Mouse (Mus musculus): ENCODE measurements at regions not wholly inside any gene's neighbourhood (a gene's known extent, or its start where the extent isn't known, plus 50 kb on each side); places are given as distances from the start of the nearest gene placed in this dataset.
"Not testable (repeated sequence)": the region's sequence is repeated elsewhere in the genome, so short reads cannot be mapped to it uniquely, and the experiment has no call there.

DNA sequence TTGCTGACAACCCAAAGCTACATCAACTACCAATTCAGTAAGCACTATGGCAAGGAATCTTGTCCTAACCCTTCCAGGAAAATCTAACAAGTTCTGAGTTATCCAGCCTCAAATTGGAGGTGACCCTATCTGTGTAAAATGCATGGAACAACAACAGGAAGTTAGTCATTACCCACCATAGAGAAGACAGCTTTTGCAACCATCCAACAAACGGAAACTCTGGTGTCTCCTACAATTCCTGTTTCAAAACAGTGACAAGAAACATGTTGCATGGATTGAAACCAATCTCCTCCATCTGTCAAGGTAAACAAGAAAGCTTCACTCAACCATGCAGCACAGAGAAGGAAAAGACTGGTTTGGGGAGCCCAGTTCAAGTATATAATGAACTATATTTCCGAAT, 353.0 kb upstream of the B3galt2 start:
- Histone ChIP-seq H3K4me3 (replicated peaks; ENCODE audit: insufficient read depth, low read depth, low read length) (no peak overlapping the region), H3K27me3 (ENCODE audit: control insufficient read depth, insufficient read depth, low read length) (no peaks in the 10 kb centered on the region), H3K4me1 (ENCODE audit: control insufficient read depth, insufficient read depth, low read length) (no peaks in the 10 kb centered on the region), H3K27ac (ENCODE audit: insufficient read depth, low read length) (no peak overlapping the region)
- TF ChIP-seq CTCF (IDR thresholded peaks at IDR 0.05; ENCODE audit: borderline replicate concordance, insufficient read depth, low read depth, low read length) (no peak), POLR2A (IDR thresholded peaks at IDR 0.05; ENCODE audit: borderline replicate concordance, insufficient read depth, low read length) (no peak)
- DNase-seq = no peak
- WGBS = 73% methylated on average over 2 of the region's 2 CpGs

- 57% methylated on average over 5 of the region's 5 CpGs for WGBS
- TF ChIP-seq POLR2A (IDR thresholded peaks at IDR 0.05; ENCODE audit: borderline replicate concordance, insufficient read depth, low read length) (no peak), CTCF (IDR thresholded peaks at IDR 0.05; ENCODE audit: borderline replicate concordance, insufficient read depth, low read depth, low read length) (no peak)
- no peak for DNase-seq
Measured at GRCm38 (mm10) chr1:143296555-143296954, 343.9 kb upstream of the B3galt2 start.

DNA sequence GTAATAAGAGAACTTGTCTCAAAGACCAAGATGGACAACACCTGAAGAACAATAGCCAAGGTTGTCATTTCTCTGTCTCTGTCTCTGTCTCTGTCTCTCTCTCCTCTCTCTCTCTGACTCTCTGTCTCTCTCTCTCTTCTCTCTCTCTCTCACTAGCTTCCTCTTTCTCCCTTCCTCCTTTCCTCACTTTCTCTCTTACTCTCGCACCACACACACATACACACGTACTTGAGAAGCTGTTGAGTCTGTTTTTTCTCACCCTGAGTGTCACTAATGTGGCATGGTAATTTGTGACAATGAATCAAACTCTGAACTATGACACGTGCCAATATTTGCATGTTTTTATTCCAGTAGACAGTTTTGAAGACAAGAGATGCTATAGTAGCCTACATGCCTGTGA, 333.1 kb upstream of the B3galt2 start:
- DNase-seq = no peak
- TF ChIP-seq CTCF (IDR thresholded peaks at IDR 0.05; ENCODE audit: borderline replicate concordance, insufficient read depth, low read depth, low read length) (no peak), POLR2A (IDR thresholded peaks at IDR 0.05; ENCODE audit: borderline replicate concordance, insufficient read depth, low read length) (no peak)
- 33% methylated on average over 3 of the region's 3 CpGs for WGBS
- no peak overlapping the region for H3K27ac ChIP-seq (ENCODE audit: insufficient read depth, low read length)
- H3K4me1 ChIP-seq (ENCODE audit: control insufficient read depth, insufficient read depth, low read length) = no peaks in the 10 kb centered on the region
- H3K4me3 ChIP-seq (replicated peaks; ENCODE audit: insufficient read depth, low read depth, low read length) = no peak overlapping the region
- no peaks in the 10 kb centered on the region for H3K27me3 ChIP-seq (ENCODE audit: control insufficient read depth, insufficient read depth, low read length)

More at GRCm38 (mm10) chr1:143296555-143296954, 343.9 kb upstream of the B3galt2 start:
- no peak overlapping the region for H3K4me3 ChIP-seq (replicated peaks; ENCODE audit: insufficient read depth, low read depth, low read length)
- H3K27ac ChIP-seq (ENCODE audit: insufficient read depth, low read length) = no peak overlapping the region
- H3K27me3 ChIP-seq (ENCODE audit: control insufficient read depth, insufficient read depth, low read length) = no peaks in the 10 kb centered on the region
- H3K4me1 ChIP-seq (ENCODE audit: control insufficient read depth, insufficient read depth, low read length) = no peaks in the 10 kb centered on the region

DNA sequence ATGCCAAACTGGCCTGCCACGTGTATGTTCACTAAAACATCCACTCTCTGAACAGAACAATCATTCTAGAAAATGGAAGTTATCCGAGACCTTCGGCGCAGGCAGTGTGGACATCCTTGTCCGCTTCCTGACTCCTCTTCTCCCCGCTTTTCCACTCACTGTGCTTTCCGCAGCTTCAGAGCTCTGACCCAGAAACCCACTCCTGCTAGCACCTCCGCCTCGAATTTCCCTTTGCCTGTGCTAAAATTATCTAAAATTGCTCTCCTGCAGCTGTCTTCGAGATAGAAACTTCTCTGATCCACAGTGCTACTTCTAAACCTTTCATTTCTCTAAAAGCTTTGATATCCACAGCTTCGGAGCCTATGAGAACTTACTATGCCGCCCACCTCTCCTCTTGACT, 322.1 kb upstream of the B3galt2 start:
- Histone ChIP-seq H3K27me3 (ENCODE audit: control insufficient read depth, insufficient read depth, low read length) (no peaks in the 10 kb centered on the region), H3K4me3 (replicated peaks; ENCODE audit: insufficient read depth, low read depth, low read length) (no peak overlapping the region), H3K27ac (ENCODE audit: insufficient read depth, low read length) (no peak overlapping the region), H3K4me1 (ENCODE audit: control insufficient read depth, insufficient read depth, low read length) (no peaks in the 10 kb centered on the region)
- no peak for DNase-seq
- WGBS = 89% methylated on average over 12 of the region's 12 CpGs
- TF ChIP-seq CTCF (IDR thresholded peaks at IDR 0.05; ENCODE audit: borderline replicate concordance, insufficient read depth, low read depth, low read length) = no peak
- no peak for TF ChIP-seq POLR2A (IDR thresholded peaks at IDR 0.05; ENCODE audit: borderline replicate concordance, insufficient read depth, low read length)

DNA sequence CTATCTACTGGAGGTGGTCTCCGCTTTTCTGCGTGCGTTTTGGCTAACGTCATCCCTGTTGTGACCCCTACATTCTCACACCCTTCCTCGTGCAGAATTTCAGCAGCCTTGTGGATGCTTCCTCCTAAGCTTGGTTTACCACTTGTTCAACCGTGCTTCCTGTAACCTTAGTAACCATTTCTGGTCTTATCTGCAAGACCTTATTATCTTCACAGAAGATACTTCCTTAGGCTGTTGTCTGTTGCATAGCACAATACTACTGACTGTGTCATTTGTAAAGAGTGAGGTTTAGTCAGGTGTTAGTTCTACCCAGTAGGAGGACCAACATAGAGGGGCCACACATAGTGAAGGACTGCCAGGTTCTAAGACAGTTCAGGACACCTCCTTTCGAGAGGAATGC, 320.9 kb upstream of the B3galt2 start:
- whole genome bisulfite sequencing = 93% methylated on average over 7 of the region's 7 CpGs
- Histone ChIP-seq H3K27me3 (ENCODE audit: control insufficient read depth, insufficient read depth, low read length) (no peaks in the 10 kb centered on the region), H3K4me1 (ENCODE audit: control insufficient read depth, insufficient read depth, low read length) (no peaks in the 10 kb centered on the region), H3K27ac (ENCODE audit: insufficient read depth, low read length) (no peak overlapping the region), H3K4me3 (replicated peaks; ENCODE audit: insufficient read depth, low read depth, low read length) (no peak overlapping the region)
- TF ChIP-seq POLR2A (IDR thresholded peaks at IDR 0.05; ENCODE audit: borderline replicate concordance, insufficient read depth, low read length) = no peak
- DNase-seq = no peak

DNA sequence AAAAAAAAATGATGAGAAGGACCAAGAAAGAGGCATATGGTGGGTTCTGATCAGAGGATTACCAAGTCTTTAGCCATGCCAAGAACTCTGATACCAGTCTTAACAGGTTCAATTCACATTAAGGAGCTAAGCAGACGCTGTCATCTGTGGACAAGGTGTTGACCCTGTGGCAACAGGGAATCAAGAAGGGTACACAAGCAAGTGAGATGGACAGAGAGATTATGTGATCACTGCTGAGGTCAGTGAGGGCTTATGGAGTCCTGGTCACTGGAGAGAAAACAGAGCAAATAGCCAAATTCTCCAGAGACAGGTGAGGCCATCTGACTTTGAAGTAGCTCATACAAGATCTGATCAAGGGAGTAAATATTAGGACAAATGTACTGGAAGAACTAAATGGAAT, 289.1 kb upstream of the B3galt2 start:
- Histone ChIP-seq H3K27ac (ENCODE audit: insufficient read depth, low read length) (no peak overlapping the region), H3K4me3 (replicated peaks; ENCODE audit: insufficient read depth, low read depth, low read length) (no peak overlapping the region), H3K27me3 (ENCODE audit: control insufficient read depth, insufficient read depth, low read length) (no peaks in the 10 kb centered on the region), H3K4me1 (ENCODE audit: control insufficient read depth, insufficient read depth, low read length) (no peaks in the 10 kb centered on the region)
- 81% methylated on average over 1 of the region's 1 CpGs for WGBS
- TF ChIP-seq CTCF (IDR thresholded peaks at IDR 0.05; ENCODE audit: borderline replicate concordance, insufficient read depth, low read depth, low read length) (no peak), POLR2A (IDR thresholded peaks at IDR 0.05; ENCODE audit: borderline replicate concordance, insufficient read depth, low read length) (no peak)
- DNase-seq = no peak

- H3K4me3 ChIP-seq (replicated peaks; ENCODE audit: insufficient read depth, low read depth, low read length); H3K4me1 ChIP-seq (ENCODE audit: control insufficient read depth, insufficient read depth, low read length); DNase-seq; H3K27me3 ChIP-seq (ENCODE audit: control insufficient read depth, insufficient read depth, low read length); H3K27ac ChIP-seq (ENCODE audit: insufficient read depth, low read length): not testable (repeated sequence)
Measured at GRCm38 (mm10) chr1:143360256-143360655, 280.2 kb upstream of the B3galt2 start.

- 14% methylated on average over 4 of the region's 4 CpGs for WGBS
- Histone ChIP-seq H3K27ac (ENCODE audit: insufficient read depth, low read length) (no peak overlapping the region), H3K4me1 (ENCODE audit: control insufficient read depth, insufficient read depth, low read length) (no peaks in the 10 kb centered on the region), H3K4me3 (replicated peaks; ENCODE audit: insufficient read depth, low read depth, low read length) (no peak overlapping the region), H3K27me3 (ENCODE audit: control insufficient read depth, insufficient read depth, low read length) (no peaks in the 10 kb centered on the region)
- TF ChIP-seq CTCF (IDR thresholded peaks at IDR 0.05; ENCODE audit: borderline replicate concordance, insufficient read depth, low read depth, low read length) (no peak), POLR2A (IDR thresholded peaks at IDR 0.05; ENCODE audit: borderline replicate concordance, insufficient read depth, low read length) (no peak)
- no peak for DNase-seq
Measured at GRCm38 (mm10) chr1:143391851-143392250, 248.6 kb upstream of the B3galt2 start.

Data from cerebellum, adult 2 months (tissue).